Comparison of ENCODE assay signal across 26 mouse cellular contexts in genomic region chr1:59663456-59664135, GRCm38 (mm10). TPM values are rescaled to one million over a fixed set of nuclear protein-coding genes. Genes with fewer than 3 reads are reported as not detected.
DNase-seq lines count a peak whose midpoint lies in the region; ATAC-seq and TF ChIP-seq lines count a peak whose summit lies in the region.
"Had no signal": no experiment of that assay in that cellular context is flagged by ENCODE, and none has a peak within 500 bp of the region (broad histone marks: within the 10 kb centered on the region; RNA-seq: fewer than 3 reads in every experiment).

No protein-coding gene starts in this region.

- H3K9me3 ChIP-seq in heart, postnatal 0 days (replicated peaks; ENCODE audit: control insufficient read depth, low read length), result no peaks in the 10 kb centered on the region
- H3K9me3 ChIP-seq in lung, postnatal 0 days (ENCODE audit: low read length), result no peaks in the 10 kb centered on the region
- H3K9me3 ChIP-seq: embryonic facial prominence, embryonic 10.5 days; embryonic facial prominence, embryonic 12.5 days; forebrain, embryonic 13.5 days; forebrain, embryonic 15.5 days; G1E had no signal

- no peak overlapping the region for H3K4me3 ChIP-seq in heart, postnatal 0 days (ENCODE audit: low read depth, low read length)
- H3K4me3 ChIP-seq in lung, postnatal 0 days (ENCODE audit: low read depth, low read length), result no peak overlapping the region
- H3K4me3 ChIP-seq: embryonic facial prominence, embryonic 10.5 days; embryonic facial prominence, embryonic 12.5 days; forebrain, embryonic 13.5 days; forebrain, embryonic 15.5 days had no signal

- no peak overlapping the region for H3K27ac ChIP-seq in heart, postnatal 0 days (ENCODE audit: low read depth)
- H3K27ac ChIP-seq in lung, postnatal 0 days (ENCODE audit: low read length), result no peak overlapping the region
- H3K27ac ChIP-seq: embryonic facial prominence, embryonic 10.5 days; embryonic facial prominence, embryonic 12.5 days; forebrain, embryonic 13.5 days; forebrain, embryonic 15.5 days had no signal

- H3K36me3 ChIP-seq in heart, postnatal 0 days (replicated peaks; ENCODE audit: control insufficient read depth, insufficient read depth, low read length), result no peaks in the 10 kb centered on the region
- no peaks in the 10 kb centered on the region for H3K36me3 ChIP-seq in lung, postnatal 0 days (ENCODE audit: insufficient read depth, low read length)
- H3K36me3 ChIP-seq: forebrain, embryonic 15.5 days had no signal

- peaks cover 7% of the 10 kb centered on the region; the same call in 1 of the 2 replicates for H3K4me1 ChIP-seq in heart, postnatal 0 days (ENCODE audit: control insufficient read depth, insufficient read depth)
- H3K4me1 ChIP-seq in lung, postnatal 0 days (ENCODE audit: insufficient read depth, low read depth, low read length), result peaks cover 6% of the 10 kb centered on the region; the same call in 1 of the 2 replicates

- H3K27me3 ChIP-seq in heart, postnatal 0 days (ENCODE audit: control insufficient read depth, insufficient read depth, low read length), result no peaks in the 10 kb centered on the region
- H3K27me3 ChIP-seq in lung, postnatal 0 days (replicated peaks; ENCODE audit: insufficient read depth, low read length), result no peaks in the 10 kb centered on the region
- H3K27me3 ChIP-seq: CH12.LX; embryonic facial prominence, embryonic 12.5 days; forebrain, embryonic 13.5 days; forebrain, embryonic 15.5 days; Patski had no signal

- 83% methylated on average over 3 of the region's 3 CpGs for WGBS in heart, postnatal 0 days
- 82% methylated on average over 2 of the region's 3 CpGs for WGBS in lung, postnatal 0 days

- TF ChIP-seq EP300 in heart, postnatal 0 days (IDR thresholded peaks at IDR 0.05; ENCODE audit: low read depth), result no peak
- peak; percentile 91 for TF ChIP-seq EP300 in lung, postnatal 0 days (IDR thresholded peaks at IDR 0.05)

- no peak overlapping the region for H3K9ac ChIP-seq in heart, postnatal 0 days (replicated peaks; ENCODE audit: low read depth, low read length)
- no peak overlapping the region for H3K9ac ChIP-seq in lung, postnatal 0 days (replicated peaks; ENCODE audit: low read depth)
- H3K9ac ChIP-seq: embryonic facial prominence, embryonic 12.5 days; forebrain, embryonic 13.5 days; forebrain, embryonic 15.5 days; forebrain, postnatal 0 days had no signal

- H3K4me2 ChIP-seq in heart, postnatal 0 days (ENCODE audit: low read depth, low read length), result no peak overlapping the region
- H3K4me2 ChIP-seq in lung, postnatal 0 days (replicated peaks; ENCODE audit: low read depth, low read length), result no peak overlapping the region
- H3K4me2 ChIP-seq: embryonic facial prominence, embryonic 12.5 days; forebrain, embryonic 13.5 days; forebrain, embryonic 15.5 days had no signal

- DNase-seq in heart, postnatal 0 days (ENCODE audit: low spot score), result no peak
- no peak for DNase-seq in heart, adult 8-10 months (ENCODE audit: low spot score)
- DNase-seq in lung, postnatal 0 days (ENCODE audit: low spot score), result peak; percentile 40
- DNase-seq in lung, postnatal 36 days, result no peak
- DNase-seq in R1 (ENCODE audit: low read depth, low spot score), result peak; percentile 73
- DNase-seq in urinary bladder, postnatal 10 days (ENCODE audit: low spot score), result no peak
- no peak for DNase-seq in urinary bladder, postnatal 36 days (ENCODE audit: low spot score in 2 of 2)
- DNase-seq: adrenal gland, adult 8-10 months; adrenal gland, postnatal 14 days; adrenal gland, postnatal 36 days; B cell, adult 2 months; cerebellum, adult 11-12 months; cerebellum, adult 2 months; cerebellum, adult 9-10 months; cerebellum, postnatal 10 days; cerebellum, postnatal 25 days; forebrain, postnatal 0 days had no signal

- ATAC-seq in heart, postnatal 0 days (ENCODE audit: insufficient read depth, low read depth), result peak; percentile 33; the same call in 1 of the 2 replicates
- ATAC-seq in lung, postnatal 0 days, result peak; percentile 87
- ATAC-seq: activated CD4-positive, CD25-positive, alpha-beta regulatory T cell, adult 4 months; CD4-positive, CD25-positive, alpha-beta regulatory T cell, adult 4 months; forebrain, embryonic 13.5 days; forebrain, embryonic 15.5 days; forebrain, postnatal 0 days; Patski had no signal

- TF ChIP-seq CTCF in heart, postnatal 0 days (IDR thresholded peaks at IDR 0.05; ENCODE audit: low read depth), result no peak
- TF ChIP-seq CTCF in lung, postnatal 0 days (IDR thresholded peaks at IDR 0.05), result no peak

RNA-seq across cellular contexts. Expression of gene Sumo1, which starts 7.0 kb away (rescaled TPM):
- 68.9 and 71.3 TPM in 2 replicates for total RNA-seq in heart, postnatal 0 days (2014; rRNA removed; ENCODE audit: low replicate concordance)
- 186 and 199 TPM in 2 replicates for polyA plus RNA-seq in heart, postnatal 0 days (2015; fragmentation: Nextera tagmentation; extraction: Ambion mirVana)
- total RNA-seq in heart, adult 8-10 months (2022), result 10 to 100 TPM; 57.1 to 62.9 (median 62.1) TPM
- polyA plus RNA-seq in lung, postnatal 0 days (2015; fragmentation: Nextera tagmentation; extraction: Ambion mirVana), result 257 and 273 TPM in 2 replicates

RNA-seq across cellular contexts. Expression of gene Nop58, which starts 21.2 kb away (rescaled TPM):
- total RNA-seq in heart, postnatal 0 days (2014; rRNA removed; ENCODE audit: low replicate concordance), result 30.7 and 31.1 TPM in 2 replicates
- 70.5 and 82.0 TPM in 2 replicates for polyA plus RNA-seq in heart, postnatal 0 days (2015; fragmentation: Nextera tagmentation; extraction: Ambion mirVana)
- 10 to 100 TPM; 26.2 to 35.4 (median 28.1) TPM for total RNA-seq in heart, adult 8-10 months (2022)
- 55.9 and 66.4 TPM in 2 replicates for polyA plus RNA-seq in lung, postnatal 0 days (2015; fragmentation: Nextera tagmentation; extraction: Ambion mirVana)

Comparison
In these comparisons a context has a peak if more than half of its experiments do, and no peak if none do; other contexts are left out.
1. DNase-seq: peak in lung, postnatal 0 days (single experiment) and R1 (single experiment); none in heart, postnatal 0 days (single experiment), heart, adult 8-10 months (single experiment), lung, postnatal 36 days (single experiment), urinary bladder, postnatal 10 days (single experiment) and urinary bladder, postnatal 36 days (0 of 2).